Mouse (Mus musculus): ENCODE measurements at regions not wholly inside any gene's neighbourhood (a gene's known extent, or its start where the extent isn't known, plus 50 kb on each side); places are given as distances from the start of the nearest gene placed in this dataset.

DNA sequence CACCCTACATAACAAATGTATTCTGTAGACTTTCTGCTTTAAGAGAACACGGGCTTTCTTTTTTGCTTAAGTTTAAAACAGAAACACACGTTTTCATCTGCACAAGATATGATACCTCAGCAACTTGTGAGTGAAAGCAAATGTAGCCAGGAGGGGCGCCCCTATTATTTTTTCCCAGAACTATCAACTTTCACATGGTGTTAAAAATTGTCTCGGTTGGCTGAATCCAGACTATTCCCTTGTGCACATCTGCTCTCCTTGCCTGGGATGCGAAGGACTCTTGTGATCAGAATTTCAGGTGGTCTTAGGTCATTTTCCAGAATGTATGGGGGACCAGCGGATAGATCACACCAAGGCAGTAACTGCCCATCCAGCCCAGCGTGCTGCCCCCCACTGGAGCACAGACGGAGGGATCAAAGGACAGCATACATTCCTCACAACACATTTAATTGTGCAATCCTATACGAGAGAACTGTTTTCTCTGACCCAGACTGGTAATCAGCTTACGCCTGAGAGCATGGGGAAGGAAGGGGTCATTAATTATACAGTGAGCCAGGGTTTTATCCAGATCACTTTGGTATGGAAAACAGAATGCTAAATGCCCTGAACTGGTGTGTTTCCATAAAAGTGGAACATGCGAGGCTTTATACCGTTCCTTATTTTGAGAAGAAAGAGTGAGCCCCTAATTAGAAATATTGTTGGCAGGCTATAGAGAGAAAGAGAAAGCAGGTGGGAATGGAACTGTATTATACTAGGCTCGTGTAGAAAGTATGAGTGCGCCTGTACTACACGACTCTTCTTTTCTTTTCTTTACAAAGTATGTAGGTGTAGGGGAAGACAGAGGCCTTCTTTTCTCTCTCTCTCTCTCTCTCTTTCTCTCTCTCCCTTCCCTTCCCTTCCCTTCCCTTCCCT lies 413.5 kb upstream of the Nr5a2 start:
- no peak overlapping the region for H3K9ac ChIP-seq (ENCODE audit: low read depth, low read length)
- no peak overlapping the region for H3K27ac ChIP-seq (ENCODE audit: low read length)
- no peak overlapping the region for H3K4me3 ChIP-seq (ENCODE audit: low read length)
- no peak for ATAC-seq
- H3K4me2 ChIP-seq (ENCODE audit: low read depth, low read length): no peak overlapping the region
- no peaks in the 10 kb centered on the region for H3K4me1 ChIP-seq (ENCODE audit: control insufficient read depth, insufficient read depth, low read length)
- H3K36me3 ChIP-seq (ENCODE audit: control insufficient read depth, insufficient read depth, low read length): no peaks in the 10 kb centered on the region
- no peaks in the 10 kb centered on the region for H3K27me3 ChIP-seq (replicated peaks; ENCODE audit: control insufficient read depth, insufficient read depth, low read length)
- WGBS: 68% methylated on average over 15 of the region's 15 CpGs
- no peaks in the 10 kb centered on the region for H3K9me3 ChIP-seq (ENCODE audit: control insufficient read depth, low read length)

DNA sequence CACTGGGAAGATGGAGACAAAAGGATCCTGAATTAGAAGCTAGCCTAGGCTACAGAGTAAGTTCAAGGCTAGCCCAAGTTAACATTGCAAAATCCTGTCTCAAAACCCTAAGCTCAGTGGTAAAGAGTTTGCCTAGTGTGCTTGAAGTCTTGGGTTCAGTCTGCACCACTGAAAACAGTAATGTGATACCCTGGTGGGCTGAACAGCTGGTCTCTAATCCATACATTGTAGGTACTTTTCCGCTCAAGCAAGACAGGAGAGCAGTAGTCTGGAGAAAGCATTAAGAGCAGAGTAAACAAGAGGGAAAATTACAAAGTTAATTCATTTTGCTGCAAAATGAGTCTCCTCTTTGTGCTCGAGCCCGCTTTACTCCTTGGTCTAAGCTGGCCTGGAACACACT lies 412.0 kb upstream of the Nr5a2 start:
- no peak overlapping the region for H3K4me2 ChIP-seq (ENCODE audit: low read depth, low read length)
- H3K27ac ChIP-seq (ENCODE audit: low read length): no peak overlapping the region
- H3K4me3 ChIP-seq (ENCODE audit: low read length): no peak overlapping the region
- H3K4me1 ChIP-seq (ENCODE audit: control insufficient read depth, insufficient read depth, low read length): no peaks in the 10 kb centered on the region
- H3K36me3 ChIP-seq (ENCODE audit: control insufficient read depth, insufficient read depth, low read length): no peaks in the 10 kb centered on the region
- H3K27me3 ChIP-seq (replicated peaks; ENCODE audit: control insufficient read depth, insufficient read depth, low read length): no peaks in the 10 kb centered on the region
- H3K9me3 ChIP-seq (ENCODE audit: control insufficient read depth, low read length): no peaks in the 10 kb centered on the region
- ATAC-seq: no peak
- 76% methylated on average over 3 of the region's 3 CpGs for WGBS
- no peak overlapping the region for H3K9ac ChIP-seq (ENCODE audit: low read depth, low read length)

DNA sequence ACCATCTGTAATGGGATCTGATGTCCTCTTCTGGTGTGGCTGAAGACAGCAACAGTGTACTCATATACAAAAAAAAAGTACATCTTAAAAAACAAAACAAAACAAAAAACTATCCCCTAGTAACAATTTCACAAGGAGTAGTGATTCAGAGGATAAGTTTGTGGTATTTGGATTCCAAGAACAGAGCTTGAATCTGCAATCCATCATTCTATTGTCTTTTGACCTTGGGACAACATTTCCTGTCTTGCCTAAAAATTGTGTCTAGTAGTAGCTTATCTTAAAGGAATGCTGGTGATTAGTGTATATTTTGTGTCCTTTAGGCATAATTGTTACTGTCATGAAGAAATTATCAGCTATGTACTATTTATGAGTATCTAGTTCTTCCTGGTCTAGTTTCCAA lies 404.1 kb upstream of the Nr5a2 start:
- ATAC-seq: no peak

DNA sequence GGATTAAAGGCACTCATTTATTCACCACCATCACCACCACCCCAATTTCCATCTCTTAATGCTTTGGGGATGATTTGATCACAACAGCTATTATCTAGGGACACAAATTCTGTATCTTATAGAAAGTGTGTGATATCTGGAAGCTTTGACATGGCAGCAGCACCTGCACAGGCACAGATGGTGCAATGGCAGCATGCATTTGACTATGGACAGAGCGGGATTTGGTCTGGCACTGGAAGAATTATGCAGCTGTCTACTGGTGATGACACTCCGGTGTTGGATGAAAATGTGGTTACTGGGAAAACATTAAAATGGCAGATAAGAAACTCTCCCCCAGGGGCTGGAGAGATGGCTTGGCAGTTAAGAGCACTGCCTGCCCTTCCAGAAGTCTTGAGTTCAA lies 403.7 kb upstream of the Nr5a2 start:
- H3K4me2 ChIP-seq (ENCODE audit: low read depth, low read length): no peak overlapping the region
- no peaks in the 10 kb centered on the region for H3K4me1 ChIP-seq (ENCODE audit: control insufficient read depth, insufficient read depth, low read length)
- no peaks in the 10 kb centered on the region for H3K27me3 ChIP-seq (replicated peaks; ENCODE audit: control insufficient read depth, insufficient read depth, low read length)
- no peak overlapping the region for H3K4me3 ChIP-seq (ENCODE audit: low read length)
- ATAC-seq: no peak
- no peak overlapping the region for H3K27ac ChIP-seq (ENCODE audit: low read length)
- H3K9ac ChIP-seq (ENCODE audit: low read depth, low read length): no peak overlapping the region
- no peaks in the 10 kb centered on the region for H3K36me3 ChIP-seq (ENCODE audit: control insufficient read depth, insufficient read depth, low read length)
- 94% methylated on average over 2 of the region's 2 CpGs for WGBS
- H3K9me3 ChIP-seq (ENCODE audit: control insufficient read depth, low read length): no peaks in the 10 kb centered on the region

More for the DNA sequence above, 404.1 kb upstream of the Nr5a2 start:
- Histone ChIP-seq H3K27ac (ENCODE audit: low read length) (no peak overlapping the region), H3K9me3 (ENCODE audit: control insufficient read depth, low read length) (no peaks in the 10 kb centered on the region), H3K4me2 (ENCODE audit: low read depth, low read length) (no peak overlapping the region), H3K4me1 (ENCODE audit: control insufficient read depth, insufficient read depth, low read length) (no peaks in the 10 kb centered on the region), H3K27me3 (replicated peaks; ENCODE audit: control insufficient read depth, insufficient read depth, low read length) (no peaks in the 10 kb centered on the region), H3K4me3 (ENCODE audit: low read length) (no peak overlapping the region), H3K9ac (ENCODE audit: low read depth, low read length) (no peak overlapping the region), H3K36me3 (ENCODE audit: control insufficient read depth, insufficient read depth, low read length) (no peaks in the 10 kb centered on the region)

DNA sequence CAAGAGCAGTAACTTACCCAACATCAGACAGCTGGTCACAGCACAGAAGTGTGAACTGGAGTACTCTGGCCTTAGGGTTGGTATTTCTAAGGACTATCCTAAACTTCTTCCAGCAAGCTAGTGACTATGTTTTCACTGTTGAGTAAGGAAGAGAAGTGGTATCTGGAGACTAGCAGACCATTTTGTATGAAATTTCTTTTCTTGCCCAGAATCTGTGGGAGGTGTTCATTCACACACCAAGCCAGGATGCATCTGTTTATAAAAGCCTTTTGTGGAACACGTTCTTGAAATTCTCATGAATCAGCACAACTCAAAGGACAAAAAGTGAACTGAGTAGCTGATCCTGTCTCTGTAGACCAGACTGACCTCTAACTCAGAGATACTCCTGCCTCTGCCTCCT lies 403.3 kb upstream of the Nr5a2 start:
- Histone ChIP-seq H3K36me3 (ENCODE audit: control insufficient read depth, insufficient read depth, low read length) (no peaks in the 10 kb centered on the region), H3K9me3 (ENCODE audit: control insufficient read depth, low read length) (no peaks in the 10 kb centered on the region), H3K4me1 (ENCODE audit: control insufficient read depth, insufficient read depth, low read length) (no peaks in the 10 kb centered on the region), H3K27ac (ENCODE audit: low read length) (no peak overlapping the region), H3K4me3 (ENCODE audit: low read length) (no peak overlapping the region), H3K9ac (ENCODE audit: low read depth, low read length) (no peak overlapping the region), H3K4me2 (ENCODE audit: low read depth, low read length) (no peak overlapping the region), H3K27me3 (replicated peaks; ENCODE audit: control insufficient read depth, insufficient read depth, low read length) (no peaks in the 10 kb centered on the region)
- ATAC-seq: no peak
- WGBS: 33% methylated on average over 1 of the region's 1 CpGs

DNA sequence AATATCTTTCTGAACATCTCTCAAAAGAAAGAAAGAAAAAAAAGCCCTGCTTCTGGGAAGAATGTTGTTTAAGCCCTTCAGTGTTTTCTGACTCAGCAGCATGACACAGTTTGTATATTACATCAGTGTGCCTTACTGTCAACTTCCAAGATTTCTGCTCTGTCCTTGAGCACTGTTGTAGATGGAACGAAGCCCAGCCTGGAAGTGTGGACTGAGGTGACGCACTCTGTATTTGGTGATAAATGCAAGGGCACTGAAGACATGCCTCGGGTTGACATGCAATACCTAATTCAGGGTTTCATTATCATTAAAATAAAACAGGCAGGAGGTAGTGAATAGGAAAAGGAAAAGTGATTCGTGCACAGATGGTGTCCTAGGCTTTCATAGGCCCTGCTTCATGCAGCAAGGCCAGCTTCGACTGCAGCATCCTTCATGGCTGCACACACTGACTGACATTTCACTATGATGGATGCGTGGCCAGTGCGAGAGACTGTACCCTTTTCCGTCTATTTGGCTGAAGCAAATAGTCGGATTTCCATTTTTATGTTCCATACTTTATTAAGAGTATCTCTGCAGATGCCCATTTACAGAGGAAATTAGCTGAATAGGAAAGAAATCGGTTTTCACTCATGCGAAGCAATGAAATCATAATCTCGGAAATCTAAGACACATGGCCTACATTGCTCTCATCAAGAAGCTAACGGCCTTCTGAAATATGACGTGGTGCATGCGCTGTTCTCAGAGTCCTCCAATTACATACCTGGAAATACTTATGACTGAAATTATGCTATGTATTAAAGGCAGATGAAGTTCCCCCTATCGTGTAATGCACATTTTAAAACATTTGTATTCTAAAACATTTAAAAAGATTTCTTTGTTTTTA lies 400.7 kb upstream of the Nr5a2 start:
- 84% methylated on average over 16 of the region's 16 CpGs for WGBS

DNA sequence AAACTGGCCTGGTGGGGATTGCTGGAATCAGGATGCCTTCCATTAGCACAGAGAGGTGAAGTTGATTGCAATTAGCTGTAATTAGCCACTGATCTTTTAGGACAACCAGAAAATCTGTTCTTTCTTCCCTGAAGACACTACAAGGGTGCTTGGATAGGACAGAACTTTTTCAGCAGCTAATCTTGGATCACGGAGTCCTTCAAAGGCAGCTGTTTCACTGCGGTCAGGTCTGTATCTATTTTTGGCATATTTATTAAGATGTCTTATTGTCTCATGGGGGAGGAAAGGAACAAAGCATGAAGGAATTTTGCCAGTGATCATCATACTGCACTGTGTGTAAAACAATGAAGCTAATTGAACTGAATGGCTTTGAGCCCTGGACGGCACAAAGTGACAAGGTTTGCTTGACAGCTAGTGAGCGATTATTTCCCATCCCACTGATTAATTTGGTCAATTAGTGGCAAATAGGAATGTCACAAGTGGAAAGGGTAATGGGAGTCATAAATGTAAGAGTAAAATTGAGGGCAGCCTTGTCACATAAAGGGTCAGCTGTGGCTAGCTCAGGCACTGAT lies 395.8 kb upstream of the Nr5a2 start:
- ATAC-seq: no peak
- H3K27me3 ChIP-seq (replicated peaks; ENCODE audit: control insufficient read depth, insufficient read depth, low read length): no peaks in the 10 kb centered on the region
- no peak overlapping the region for H3K4me3 ChIP-seq (ENCODE audit: low read length)
- no peaks in the 10 kb centered on the region for H3K36me3 ChIP-seq (ENCODE audit: control insufficient read depth, insufficient read depth, low read length)
- WGBS: 74% methylated on average over 4 of the region's 4 CpGs
- H3K4me1 ChIP-seq (ENCODE audit: control insufficient read depth, insufficient read depth, low read length): no peaks in the 10 kb centered on the region
- no peak overlapping the region for H3K9ac ChIP-seq (ENCODE audit: low read depth, low read length)
- H3K27ac ChIP-seq (ENCODE audit: low read length): no peak overlapping the region
- no peaks in the 10 kb centered on the region for H3K9me3 ChIP-seq (ENCODE audit: control insufficient read depth, low read length)
- no peak overlapping the region for H3K4me2 ChIP-seq (ENCODE audit: low read depth, low read length)

More for the DNA sequence above, 400.7 kb upstream of the Nr5a2 start:
- H3K4me1 ChIP-seq (ENCODE audit: control insufficient read depth, insufficient read depth, low read length): no peaks in the 10 kb centered on the region
- no peak overlapping the region for H3K4me3 ChIP-seq (ENCODE audit: low read length)
- H3K27me3 ChIP-seq (replicated peaks; ENCODE audit: control insufficient read depth, insufficient read depth, low read length): no peaks in the 10 kb centered on the region
- no peaks in the 10 kb centered on the region for H3K9me3 ChIP-seq (ENCODE audit: control insufficient read depth, low read length)
- H3K9ac ChIP-seq (ENCODE audit: low read depth, low read length): no peak overlapping the region
- no peaks in the 10 kb centered on the region for H3K36me3 ChIP-seq (ENCODE audit: control insufficient read depth, insufficient read depth, low read length)
- no peak overlapping the region for H3K4me2 ChIP-seq (ENCODE audit: low read depth, low read length)
- ATAC-seq: no peak
- no peak overlapping the region for H3K27ac ChIP-seq (ENCODE audit: low read length)

DNA sequence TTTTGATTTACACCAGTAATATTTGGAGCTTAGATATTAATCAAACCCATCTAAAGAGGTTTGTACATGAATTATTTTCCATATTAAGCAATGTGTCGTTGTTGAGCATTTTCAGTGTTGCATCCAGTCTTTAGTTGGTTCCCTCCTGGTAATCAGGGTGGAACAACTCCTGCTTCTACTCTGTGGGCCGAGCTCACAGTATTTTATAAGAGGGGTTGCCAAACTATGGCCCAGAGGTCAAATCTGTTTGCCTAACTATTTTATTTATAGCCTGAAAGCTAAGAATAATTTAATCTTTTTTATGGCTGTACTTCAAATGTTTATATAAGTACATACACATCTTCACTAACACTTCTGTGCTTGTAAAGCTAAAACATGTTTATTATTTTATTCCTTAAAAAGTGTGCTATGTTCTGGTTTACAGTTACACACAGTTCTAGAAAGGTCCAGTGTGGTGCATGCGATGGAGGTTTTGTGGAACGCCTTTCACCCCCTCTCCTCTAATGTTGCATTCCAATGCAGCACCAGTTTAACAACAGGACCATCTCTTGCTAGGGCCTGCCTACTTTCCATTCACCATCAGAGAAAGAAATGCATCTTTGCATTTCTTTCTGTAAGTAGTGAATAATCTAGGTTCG lies 392.3 kb upstream of the Nr5a2 start:
- no peak for ATAC-seq
- 65% methylated on average over 5 of the region's 5 CpGs for WGBS
- Histone ChIP-seq H3K9ac (ENCODE audit: low read depth, low read length) (no peak overlapping the region), H3K4me2 (ENCODE audit: low read depth, low read length) (no peak overlapping the region), H3K9me3 (ENCODE audit: control insufficient read depth, low read length) (no peaks in the 10 kb centered on the region), H3K36me3 (ENCODE audit: control insufficient read depth, insufficient read depth, low read length) (no peaks in the 10 kb centered on the region), H3K4me1 (ENCODE audit: control insufficient read depth, insufficient read depth, low read length) (no peaks in the 10 kb centered on the region), H3K27me3 (replicated peaks; ENCODE audit: control insufficient read depth, insufficient read depth, low read length) (no peaks in the 10 kb centered on the region), H3K4me3 (ENCODE audit: low read length) (no peak overlapping the region), H3K27ac (ENCODE audit: low read length) (no peak overlapping the region)

DNA sequence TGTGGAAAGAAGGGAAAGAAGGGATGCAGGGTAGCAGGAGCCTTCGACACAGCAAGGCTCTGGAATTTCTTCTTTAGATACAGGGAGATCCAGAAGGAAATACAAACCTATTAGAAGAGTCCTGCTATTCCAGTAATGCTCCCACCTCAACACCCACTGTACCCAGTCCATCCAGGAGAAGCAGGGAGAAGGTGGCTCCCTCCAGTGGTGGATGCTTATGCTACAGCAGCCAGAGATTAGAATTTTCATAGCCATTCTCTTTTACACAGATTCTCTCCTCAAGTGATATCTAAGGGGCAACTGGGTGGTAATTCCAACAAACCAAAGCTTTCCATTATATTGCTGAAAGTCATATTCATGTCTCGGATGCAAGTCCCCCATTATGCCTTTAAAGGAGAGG lies 373.9 kb upstream of the Nr5a2 start:
- no peaks in the 10 kb centered on the region for H3K27me3 ChIP-seq (replicated peaks; ENCODE audit: control insufficient read depth, insufficient read depth, low read length)
- no peak overlapping the region for H3K4me2 ChIP-seq (ENCODE audit: low read depth, low read length)
- no peak for ATAC-seq
- H3K4me1 ChIP-seq (ENCODE audit: control insufficient read depth, insufficient read depth, low read length): no peaks in the 10 kb centered on the region
- no peaks in the 10 kb centered on the region for H3K9me3 ChIP-seq (ENCODE audit: control insufficient read depth, low read length)
- no peaks in the 10 kb centered on the region for H3K36me3 ChIP-seq (ENCODE audit: control insufficient read depth, insufficient read depth, low read length)
- no peak overlapping the region for H3K27ac ChIP-seq (ENCODE audit: low read length)
- H3K9ac ChIP-seq (ENCODE audit: low read depth, low read length): no peak overlapping the region
- WGBS: 87% methylated on average over 2 of the region's 2 CpGs
- no peak overlapping the region for H3K4me3 ChIP-seq (ENCODE audit: low read length)
